Mouse (Mus musculus): ENCODE results near the gene Nudt15.

- no peak for TF ChIP-seq CTCF (IDR thresholded peaks at IDR 0.05; ENCODE audit: extremely low read depth, insufficient read length, insufficient replicate concordance, low read depth, low read length)
- TF ChIP-seq POLR2A (IDR thresholded peaks at IDR 0.05; ENCODE audit: low read depth, low read length): no peak
These were observed 4.3 kb downstream of the Nudt15 start for GRCm38 (mm10) chr14:73543781-73544180.

Measured in small intestine, adult 2 months (tissue).